Mouse (Mus musculus): ENCODE data around the gene Dusp1. TPM values are rescaled to one million over a fixed set of nuclear protein-coding genes. Genes with fewer than 3 reads are reported as not detected.

The Dusp1 gene
- polyA plus RNA-seq, 1 experiment from 2014 or later: 26.1 TPM

DNA sequence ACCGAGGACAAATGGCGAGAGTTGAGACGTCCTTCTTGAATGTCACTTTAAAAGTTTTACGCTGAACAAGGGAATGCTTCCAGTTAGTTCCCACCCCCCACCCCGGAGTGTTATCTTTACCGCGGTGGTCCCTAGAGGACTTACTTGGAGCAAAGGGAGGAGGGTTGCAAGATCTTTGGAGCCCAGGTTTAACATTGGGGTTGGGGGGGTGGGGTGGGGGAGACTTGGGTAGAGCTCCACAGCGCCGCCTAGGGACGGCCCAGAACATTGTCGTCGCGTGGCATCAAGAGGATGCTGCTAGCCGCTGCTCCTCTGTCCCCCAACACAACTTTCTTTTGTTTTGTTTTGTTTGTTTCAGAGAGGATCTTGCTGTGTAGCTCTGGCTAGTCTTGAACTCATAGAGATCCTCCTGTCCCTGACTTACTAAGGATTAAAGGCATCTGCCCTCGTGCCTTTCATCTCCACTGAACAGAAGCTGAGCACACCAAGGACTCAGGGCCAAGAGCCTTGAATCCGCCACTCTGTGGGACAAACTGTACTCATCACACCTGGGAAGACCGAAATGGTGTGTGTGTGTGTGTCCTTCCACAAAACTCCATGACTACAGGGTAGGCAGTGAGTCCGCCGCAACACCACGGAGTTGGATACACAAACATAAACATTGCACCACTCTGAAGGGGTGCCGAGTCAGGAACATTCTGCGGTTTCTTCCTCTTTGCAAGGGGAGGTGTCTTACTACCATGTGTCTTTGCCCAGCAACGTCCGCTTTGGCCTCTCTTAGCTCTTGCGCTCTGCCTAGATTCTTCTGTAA lies 52.8 kb downstream of the Dusp1 start:
- peaks cover 20% of the 10 kb centered on the region for H3K36me3 ChIP-seq
- 0 out of 2 replicates have a peak, but pooled peaks cover 9% of the 10 kb centered on the region for H3K27me3 ChIP-seq (ENCODE audit: low read depth, poor library complexity, severe bottlenecking)
- peak overlapping the region; percentile 98 for H3K27ac ChIP-seq
- peaks cover 32% of the 10 kb centered on the region for H3K4me1 ChIP-seq
- no peaks in the 10 kb centered on the region for H3K9me3 ChIP-seq (replicated peaks)
- H3K4me3 ChIP-seq: peak overlapping the region; percentile 78
- WGBS: 27% methylated on average over 25 of the region's 25 CpGs
- peak; percentile 88 for DNase-seq (ENCODE audit: low spot score)

DNA sequence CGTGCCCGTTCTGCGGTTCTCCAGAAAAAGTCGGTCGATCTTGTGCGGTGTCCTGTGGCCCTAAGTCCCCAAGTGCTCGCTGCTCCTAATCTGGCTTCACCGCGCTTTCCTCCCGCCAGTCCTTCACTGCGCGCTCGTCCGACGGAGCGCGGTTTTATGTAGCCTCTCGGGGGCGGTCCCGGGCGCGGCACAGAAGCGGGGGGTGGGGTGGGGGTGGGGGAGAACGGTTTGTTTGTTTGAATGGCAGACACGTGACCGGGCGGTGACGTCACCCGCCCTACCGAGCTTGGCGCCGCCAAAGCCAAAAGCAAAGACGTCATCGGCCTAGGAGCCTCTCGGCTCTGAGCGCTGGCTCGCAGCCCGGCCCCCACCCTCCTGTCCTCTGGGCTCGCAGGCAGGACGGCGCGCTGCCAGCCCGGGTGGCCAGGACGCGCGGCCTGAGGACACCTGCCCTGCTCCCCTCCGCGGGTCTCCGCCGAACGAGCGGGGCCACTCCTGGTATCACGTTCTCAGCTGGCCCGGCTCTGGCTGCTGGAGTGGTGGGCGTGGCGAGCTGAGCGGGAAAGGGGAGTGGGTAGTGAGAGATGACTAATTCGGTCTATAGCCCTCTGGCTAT lies 53.5 kb downstream of the Dusp1 start:
- Histone ChIP-seq H3K27ac (peak overlapping the region; percentile 98), H3K4me3 (peak overlapping the region; percentile 78), H3K36me3 (peaks cover 20% of the 10 kb centered on the region), H3K4me1 (peaks cover 39% of the 10 kb centered on the region), H3K9me3 (replicated peaks) (no peaks in the 10 kb centered on the region), H3K27me3 (ENCODE audit: low read depth, poor library complexity, severe bottlenecking) (0 out of 2 replicates have a peak, but pooled peaks cover 9% of the 10 kb centered on the region)
- peak; percentile 96 for DNase-seq (ENCODE audit: low spot score)
- WGBS: under 1% methylated on average over 58 of the region's 58 CpGs

DNA sequence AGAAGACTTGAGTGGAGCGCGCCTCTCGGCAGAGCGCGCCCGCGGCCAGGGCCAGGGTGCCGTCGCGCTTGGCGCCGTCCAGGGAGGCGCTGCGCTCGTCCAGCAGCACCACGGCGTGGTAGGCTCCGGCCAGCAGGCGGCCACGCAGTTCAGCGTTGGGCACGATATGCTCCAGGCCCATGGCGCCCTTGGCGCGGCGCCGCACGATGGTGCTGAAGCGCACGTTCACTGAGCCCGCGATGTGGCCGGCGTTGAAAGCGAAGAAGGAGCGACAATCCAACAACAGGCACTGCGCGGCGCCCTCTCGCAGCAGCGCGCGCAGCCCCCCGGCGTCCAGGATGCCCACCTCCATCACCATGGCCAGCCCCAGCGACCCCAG lies 54.0 kb downstream of the Dusp1 start:
- Histone ChIP-seq H3K36me3 (peaks cover 20% of the 10 kb centered on the region), H3K9me3 (replicated peaks) (no peaks in the 10 kb centered on the region), H3K27ac (peak overlapping the region; percentile 98), H3K4me3 (peak overlapping the region; percentile 78), H3K4me1 (peaks cover 44% of the 10 kb centered on the region), H3K27me3 (ENCODE audit: low read depth, poor library complexity, severe bottlenecking) (0 out of 2 replicates have a peak, but pooled peaks cover 9% of the 10 kb centered on the region)
- peak; percentile 82 for DNase-seq (ENCODE audit: low spot score)
- WGBS: under 1% methylated on average over 46 of the region's 46 CpGs

DNA sequence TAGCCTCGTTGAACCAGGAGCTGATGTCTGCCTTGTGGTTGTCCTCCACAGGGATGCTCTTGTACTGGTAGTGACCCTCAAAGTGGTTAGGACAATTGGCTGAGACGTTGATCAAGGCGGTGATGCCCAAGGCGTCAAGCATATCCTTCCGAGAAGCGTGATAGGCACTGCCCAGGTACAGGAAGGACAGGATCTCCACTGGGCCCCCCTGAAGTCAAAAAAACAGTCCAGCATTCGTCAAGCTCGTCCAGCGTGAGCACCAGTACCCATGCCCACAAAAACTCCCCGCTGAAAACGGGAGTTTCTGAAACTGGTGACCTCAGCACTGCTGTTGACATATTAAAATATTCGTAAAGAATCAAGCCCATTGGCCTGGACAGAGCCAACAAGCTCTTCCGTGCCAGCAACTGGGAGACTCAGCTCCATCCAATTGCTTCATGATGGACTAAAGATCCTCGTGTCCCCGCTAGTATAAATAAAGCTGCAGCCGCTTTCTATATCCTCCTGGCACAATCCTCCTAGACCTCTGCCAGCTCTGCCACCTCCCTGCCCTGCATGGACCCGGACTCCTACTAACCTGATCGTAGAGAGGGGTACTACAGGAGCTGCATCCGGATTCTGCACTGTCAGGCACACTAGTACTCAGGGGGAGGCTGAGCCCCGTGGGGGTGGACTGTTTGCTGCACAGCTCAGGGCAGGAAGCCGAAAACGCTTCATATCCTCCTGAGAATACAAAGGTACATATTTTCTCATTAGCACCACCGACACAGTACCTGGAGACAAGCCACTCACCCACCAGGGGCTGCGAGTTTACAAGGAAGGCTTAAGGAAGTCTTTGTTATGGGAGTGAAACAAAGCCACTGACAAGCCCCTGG lies 54.7 kb downstream of the Dusp1 start:
- Histone ChIP-seq H3K4me3 (peak overlapping the region; percentile 78), H3K4me1 (peaks cover 51% of the 10 kb centered on the region), H3K9me3 (replicated peaks) (no peaks in the 10 kb centered on the region), H3K36me3 (peaks cover 20% of the 10 kb centered on the region), H3K27me3 (ENCODE audit: low read depth, poor library complexity, severe bottlenecking) (0 out of 2 replicates have a peak, but pooled peaks cover 9% of the 10 kb centered on the region), H3K27ac (peak overlapping the region; percentile 98)
- peak; percentile 61 for DNase-seq (ENCODE audit: low spot score)
- 32% methylated on average over 24 of the region's 24 CpGs for WGBS

DNA sequence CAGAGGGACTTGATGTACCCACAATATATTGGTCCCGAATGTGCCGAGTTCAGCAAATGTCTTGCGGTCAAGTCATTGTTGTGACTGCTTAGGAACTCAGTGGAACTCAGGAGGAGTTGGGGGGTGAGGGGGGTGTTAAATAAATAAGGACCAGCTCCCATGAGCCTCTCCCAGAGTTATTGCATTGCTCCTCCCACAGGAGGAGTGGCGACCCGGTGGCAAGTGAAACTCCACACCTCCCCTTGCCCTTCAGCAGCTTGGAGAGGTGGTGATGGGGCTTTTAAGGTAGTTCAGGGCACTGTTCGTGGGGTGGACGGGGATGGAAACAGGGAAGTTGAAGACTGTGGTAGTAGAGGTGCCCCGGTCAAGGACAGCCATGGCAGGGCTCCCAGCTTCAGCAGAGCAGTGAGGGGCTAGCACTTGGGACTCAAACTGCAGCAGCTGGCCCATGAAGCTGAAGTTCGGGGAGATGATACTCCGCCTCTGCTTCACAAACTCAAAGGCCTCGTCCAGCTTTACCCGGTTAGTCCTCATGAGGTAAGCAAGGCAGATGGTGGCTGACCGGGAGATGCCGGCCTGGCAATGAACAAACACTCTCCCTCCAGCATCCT lies 55.8 kb downstream of the Dusp1 start:
- H3K27ac ChIP-seq: no peak overlapping the region
- H3K36me3 ChIP-seq: peaks cover 20% of the 10 kb centered on the region
- peak overlapping the region; percentile 78 for H3K4me3 ChIP-seq
- WGBS: 85% methylated on average over 14 of the region's 14 CpGs
- 0 out of 2 replicates have a peak, but pooled peaks cover 9% of the 10 kb centered on the region for H3K27me3 ChIP-seq (ENCODE audit: low read depth, poor library complexity, severe bottlenecking)
- H3K4me1 ChIP-seq: peaks cover 51% of the 10 kb centered on the region
- DNase-seq (ENCODE audit: low spot score): no peak
- H3K9me3 ChIP-seq (replicated peaks): no peaks in the 10 kb centered on the region

DNA sequence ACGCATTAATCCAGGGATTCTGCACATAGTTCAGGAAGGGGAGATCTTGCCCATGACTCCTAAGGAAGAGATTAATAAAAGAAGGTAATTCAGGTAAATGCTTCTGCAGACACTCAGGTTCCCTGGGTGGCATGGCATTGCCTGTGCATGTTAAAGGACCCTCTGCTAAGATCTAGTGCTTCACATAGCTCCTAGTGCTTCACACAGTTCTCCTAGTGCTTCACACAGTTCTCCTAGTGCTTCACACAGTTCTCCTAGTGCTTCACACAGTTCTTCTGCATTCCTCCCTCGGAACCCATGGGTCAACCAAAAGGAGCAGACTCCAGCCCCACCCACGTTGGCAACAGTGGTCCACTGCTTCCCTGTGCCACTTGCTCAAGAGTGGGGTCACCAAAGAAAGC lies 56.7 kb downstream of the Dusp1 start:
- H3K9me3 ChIP-seq (replicated peaks): no peaks in the 10 kb centered on the region
- H3K4me1 ChIP-seq: peaks cover 51% of the 10 kb centered on the region
- WGBS: 88% methylated on average over 3 of the region's 3 CpGs
- H3K4me3 ChIP-seq: no peak overlapping the region
- DNase-seq (ENCODE audit: low spot score): no peak
- H3K36me3 ChIP-seq: peaks cover 20% of the 10 kb centered on the region
- no peak overlapping the region for H3K27ac ChIP-seq
- H3K27me3 ChIP-seq (ENCODE audit: low read depth, poor library complexity, severe bottlenecking): 0 out of 2 replicates have a peak, but pooled peaks cover 3% of the 10 kb centered on the region

DNA sequence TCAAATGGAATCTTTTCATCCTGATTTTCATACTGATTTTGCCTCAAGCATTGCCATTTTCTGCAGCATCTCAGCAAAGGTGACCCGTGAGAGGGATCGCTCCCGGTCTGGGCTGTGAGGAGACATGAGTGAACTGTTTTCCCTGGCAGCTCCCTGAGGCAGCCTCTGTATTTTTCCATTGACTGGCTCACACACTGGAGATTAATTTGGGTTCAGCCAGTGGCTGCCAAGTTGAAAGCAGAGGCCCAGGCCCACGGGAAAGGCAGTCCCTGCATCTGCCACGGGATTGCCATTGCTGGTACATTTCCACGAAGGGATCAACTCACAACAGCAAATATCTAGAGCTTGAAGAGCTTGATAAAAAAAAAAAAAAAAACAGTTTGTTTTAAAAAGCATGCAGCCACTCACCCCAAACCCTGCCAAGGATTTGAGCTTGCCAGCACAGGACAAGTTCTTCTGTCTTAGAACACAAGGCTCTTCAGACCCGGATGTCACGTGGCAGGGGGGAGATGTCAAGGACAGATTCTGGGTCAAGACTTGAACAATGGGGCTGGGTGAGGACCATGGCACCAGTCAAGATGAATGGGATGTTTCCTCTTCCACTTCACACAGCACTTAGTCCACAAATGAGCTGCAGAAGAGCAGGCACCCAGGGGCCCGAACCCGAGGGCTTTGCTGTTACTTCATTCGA lies 57.8 kb downstream of the Dusp1 start:
- Histone ChIP-seq H3K4me1 (peaks cover 46% of the 10 kb centered on the region), H3K36me3 (peaks cover 20% of the 10 kb centered on the region), H3K27ac (peak overlapping the region; percentile 77), H3K27me3 (ENCODE audit: low read depth, poor library complexity, severe bottlenecking) (no peaks in the 10 kb centered on the region), H3K4me3 (0 out of 2 replicates have a peak overlapping the region, but pooled peaks have one; percentile 46), H3K9me3 (replicated peaks) (no peaks in the 10 kb centered on the region)
- WGBS: 70% methylated on average over 11 of the region's 11 CpGs
- no peak for DNase-seq (ENCODE audit: low spot score)

DNA sequence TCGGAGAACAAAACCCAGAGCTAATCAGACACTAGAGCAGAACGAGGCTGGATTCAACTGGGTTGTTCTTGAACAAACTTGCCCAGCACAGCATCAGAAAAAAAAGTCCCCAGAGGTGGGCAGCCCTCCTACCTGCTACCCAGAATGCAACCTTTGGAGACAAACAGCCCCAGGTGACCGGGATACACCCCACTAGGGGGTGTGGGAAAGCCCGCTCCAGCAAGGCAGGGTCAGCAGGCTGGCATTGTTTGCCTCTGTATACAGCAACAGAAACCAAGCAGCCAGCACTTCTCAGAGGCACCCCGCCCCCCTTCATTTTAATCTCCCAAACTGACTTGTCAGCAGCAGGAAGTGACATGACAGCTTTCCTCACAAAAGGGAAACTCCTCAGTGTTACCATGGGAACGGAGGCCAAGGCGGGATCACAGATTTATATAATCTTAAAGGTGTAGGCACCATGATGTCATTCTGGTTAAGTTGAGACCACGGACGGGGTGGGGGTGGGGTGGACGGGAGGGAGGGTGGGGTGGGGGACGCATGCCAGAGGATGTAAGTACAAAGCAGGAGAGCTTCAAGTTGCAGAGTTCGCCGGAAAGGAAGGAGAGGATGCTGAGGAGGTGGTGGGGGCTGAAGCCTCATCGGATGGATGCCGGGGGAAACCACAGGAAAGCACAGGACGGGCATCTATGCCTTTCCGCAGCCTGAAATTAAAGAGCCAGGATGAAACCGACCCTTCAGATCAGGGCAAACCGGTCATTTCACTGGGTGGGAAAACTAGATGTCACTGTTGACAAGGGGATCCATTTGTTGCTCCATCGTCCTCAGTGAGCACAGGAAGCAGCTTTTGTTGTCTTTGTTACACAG lies 58.9 kb downstream of the Dusp1 start:
- Histone ChIP-seq H3K4me3 (peak overlapping the region; percentile 46), H3K27me3 (ENCODE audit: low read depth, poor library complexity, severe bottlenecking) (no peaks in the 10 kb centered on the region), H3K36me3 (peaks cover 20% of the 10 kb centered on the region), H3K4me1 (peaks cover 43% of the 10 kb centered on the region), H3K27ac (peak overlapping the region; percentile 77), H3K9me3 (replicated peaks) (no peaks in the 10 kb centered on the region)
- peak; percentile 68 for DNase-seq (ENCODE audit: low spot score)
- 6% methylated on average over 20 of the region's 20 CpGs for WGBS

DNA sequence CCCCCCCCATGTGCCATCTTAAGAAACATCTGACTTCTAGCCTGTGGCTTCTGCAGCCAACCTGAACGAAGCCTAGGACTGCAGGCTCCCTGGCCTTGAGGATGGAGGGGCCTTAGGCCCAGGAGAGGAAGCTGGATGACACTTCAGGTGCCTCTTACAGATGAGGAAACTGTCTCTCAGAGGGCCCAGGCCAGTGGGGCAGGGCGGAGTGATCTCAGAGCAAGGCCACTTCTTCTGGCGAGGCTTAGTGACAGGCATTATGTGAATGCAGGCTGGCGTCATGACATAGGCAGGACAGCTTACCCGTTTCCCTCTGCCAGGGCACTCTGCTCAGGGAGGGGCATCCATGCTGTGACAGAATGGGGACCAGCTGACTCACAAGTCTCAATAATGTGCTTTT lies 60.1 kb downstream of the Dusp1 start:
- Histone ChIP-seq H3K27me3 (ENCODE audit: low read depth, poor library complexity, severe bottlenecking) (no peaks in the 10 kb centered on the region), H3K4me1 (peaks cover 39% of the 10 kb centered on the region), H3K4me3 (no peak overlapping the region), H3K9me3 (replicated peaks) (no peaks in the 10 kb centered on the region), H3K36me3 (peaks cover 18% of the 10 kb centered on the region), H3K27ac (peak overlapping the region; percentile 77; the same call in 1 of the 2 replicates)
- 92% methylated on average over 5 of the region's 5 CpGs for WGBS
- DNase-seq (ENCODE audit: low spot score): no peak

DNA sequence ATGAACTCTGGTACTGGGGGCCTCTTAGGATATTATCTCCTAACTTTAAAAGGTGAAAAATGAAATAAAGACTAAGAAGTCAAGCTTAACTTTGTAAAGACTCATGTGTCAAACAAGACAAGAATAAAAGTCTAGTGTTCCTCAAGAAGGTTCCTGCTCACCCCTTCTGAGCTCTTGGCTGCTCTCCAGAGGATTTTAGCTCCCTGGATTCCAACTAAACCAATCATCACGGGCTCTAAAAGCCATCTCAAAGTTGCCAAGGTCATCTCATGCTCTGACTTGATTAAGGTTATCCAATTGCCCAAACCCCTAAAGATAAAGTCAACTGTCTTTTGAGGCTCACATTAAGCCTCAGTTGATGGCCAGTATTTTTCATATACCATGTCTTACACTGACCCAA lies 63.3 kb downstream of the Dusp1 start:
- no peak for DNase-seq (ENCODE audit: low spot score)
- no peaks in the 10 kb centered on the region for H3K36me3 ChIP-seq
- no peak overlapping the region for H3K4me3 ChIP-seq
- H3K27ac ChIP-seq: no peak overlapping the region
- WGBS: 70% methylated on average over 1 of the region's 1 CpGs
- no peaks in the 10 kb centered on the region for H3K9me3 ChIP-seq (replicated peaks)
- H3K27me3 ChIP-seq (ENCODE audit: low read depth, poor library complexity, severe bottlenecking): no peaks in the 10 kb centered on the region
- peaks cover 14% of the 10 kb centered on the region for H3K4me1 ChIP-seq

DNA sequence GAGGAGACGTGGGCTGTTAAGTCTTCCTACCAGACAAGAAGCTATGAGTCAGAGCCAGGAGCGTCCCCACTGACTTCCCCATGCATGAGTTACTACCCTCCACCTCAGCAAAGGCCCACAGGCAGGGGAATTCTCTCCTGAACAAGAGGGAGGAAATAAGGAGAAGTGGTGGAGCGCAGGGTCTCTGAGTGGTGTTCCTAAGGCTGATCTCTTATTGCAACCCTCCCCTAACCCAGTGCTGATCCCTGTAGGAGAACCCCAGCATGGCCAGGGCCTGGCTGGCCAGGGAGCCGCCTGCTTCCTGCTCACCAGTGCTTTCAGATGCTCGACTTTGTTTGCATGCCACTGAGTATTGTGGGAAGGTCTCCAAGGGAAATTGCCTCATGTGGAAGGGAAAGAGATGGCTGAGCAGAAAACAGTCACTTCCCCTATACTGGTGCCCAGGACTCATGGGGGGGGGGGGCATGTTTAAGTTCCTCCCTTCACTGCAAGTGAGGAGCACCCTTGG lies 64.5 kb downstream of the Dusp1 start:
- Histone ChIP-seq H3K36me3 (no peaks in the 10 kb centered on the region), H3K4me3 (no peak overlapping the region), H3K4me1 (peaks cover 3% of the 10 kb centered on the region), H3K9me3 (replicated peaks) (peaks cover 9% of the 10 kb centered on the region; the same call in 1 of the 2 replicates), H3K27ac (no peak overlapping the region), H3K27me3 (ENCODE audit: low read depth, poor library complexity, severe bottlenecking) (no peaks in the 10 kb centered on the region)
- 68% methylated on average over 5 of the region's 5 CpGs for WGBS
- DNase-seq (ENCODE audit: low spot score): no peak
